Mouse (Mus musculus) small intestine, adult 2 months (tissue): Measurements from ENCODE around the gene St7.

Experiments
- CTCF ChIP-seq: fragments of 200-500 bp; IDR thresholded peaks from 2 replicates; pipeline ENCODE4 v1.5.1; 2012; ENCODE audit warnings: low read depth, mild to moderate bottlenecking, control low read depth, inconsistent platforms, low read length, moderate library complexity, mixed read lengths; ENCODE audit not compliant: insufficient replicate concordance, insufficient read length; ENCODE audit errors: extremely low read depth
- POLR2A ChIP-seq: fragments of 200-500 bp; IDR thresholded peaks from 2 replicates; pipeline ENCODE4 v1.6.1; 2012; ENCODE audit warnings: low read depth, mild to moderate bottlenecking, control low read depth, inconsistent platforms, low read length, moderate library complexity

- TF ChIP-seq CTCF (no peak), POLR2A (no peak)
Measured at GRCm38 (mm10) chr6:17932806-17933205, 240.1 kb downstream of the St7 start.
